Mouse (Mus musculus) liver, embryonic 13.5 days (tissue): ENCODE data around the gene Nppb. TPM values are rescaled to one million over a fixed set of nuclear protein-coding genes. Genes with fewer than 3 reads are reported as not detected.

Source experiments
- ATAC-seq: fragments of 200-750 bp; cut with Nextera tagmentation; 2 replicates; pipeline ENCODE4 v1.8.0; 2017; ENCODE audit warnings: low read depth, mild to moderate bottlenecking, moderate number of reproducible peaks, moderate library complexity
- DNase-seq: peaks from one replicate; pipeline ENCODE4 v3.0.0; 2022
- H3K27ac ChIP-seq: fragments of 300-500 bp; sonication (generic); 2 replicates; pipeline ENCODE4 v1.5.1; 2015; ENCODE audit warnings: moderate library complexity, mild to moderate bottlenecking, inconsistent platforms
- H3K27me3 ChIP-seq: fragments of 300-500 bp; sonication (generic); 2 replicates; pipeline ENCODE4 v1.6.1; 2015; ENCODE audit warnings: mild to moderate bottlenecking, inconsistent platforms
- H3K36me3 ChIP-seq: fragments of 300-500 bp; sonication (generic); 2 replicates; pipeline ENCODE4 v1.6.1; 2015; ENCODE audit warnings: mild to moderate bottlenecking, inconsistent platforms
- H3K4me1 ChIP-seq: fragments of 300-500 bp; sonication (generic); replicated peaks from 2 replicates; pipeline ENCODE4 v1.6.1; 2015; ENCODE audit warnings: inconsistent platforms
- H3K4me2 ChIP-seq: fragments of 300-500 bp; sonication (generic); 2 replicates; pipeline ENCODE4 v1.6.1; 2015; ENCODE audit warnings: inconsistent platforms, mild to moderate bottlenecking, moderate library complexity
- H3K4me3 ChIP-seq: fragments of 300-500 bp; sonication (generic); replicated peaks from 2 replicates; pipeline ENCODE4 v1.5.1; 2015; ENCODE audit warnings: mild to moderate bottlenecking, inconsistent platforms
- H3K9ac ChIP-seq: fragments of 300-500 bp; sonication (generic); 2 replicates; pipeline ENCODE4 v1.6.1; 2015; ENCODE audit warnings: mild to moderate bottlenecking, inconsistent platforms
- H3K9me3 ChIP-seq: fragments of 300-500 bp; sonication (generic); replicated peaks from 2 replicates; pipeline ENCODE4 v1.6.1; 2016; ENCODE audit warnings: inconsistent platforms
- WGBS: fragments of 180-500 bp; shearing (Covaris S2); methylation state at CpG from one replicate; pipeline ENCODE4 v1.1.7; 2015; ENCODE audit not compliant: insufficient replicate concordance; 5-methylcytosine and 5-hydroxymethylcytosine counted together
- polyA plus RNA-seq: library from polyadenylated mRNA; unstranded; fragments of >200 nt; fragmentation: Nextera tagmentation; extraction: Ambion mirVana; gene quantifications from 2 replicates; pipeline ENCODE4 v1.2.1, GENCODE M21; 2015

Gene Nppb
- polyA plus RNA-seq, 1 experiment from 2014 or later = not detected

DNA sequence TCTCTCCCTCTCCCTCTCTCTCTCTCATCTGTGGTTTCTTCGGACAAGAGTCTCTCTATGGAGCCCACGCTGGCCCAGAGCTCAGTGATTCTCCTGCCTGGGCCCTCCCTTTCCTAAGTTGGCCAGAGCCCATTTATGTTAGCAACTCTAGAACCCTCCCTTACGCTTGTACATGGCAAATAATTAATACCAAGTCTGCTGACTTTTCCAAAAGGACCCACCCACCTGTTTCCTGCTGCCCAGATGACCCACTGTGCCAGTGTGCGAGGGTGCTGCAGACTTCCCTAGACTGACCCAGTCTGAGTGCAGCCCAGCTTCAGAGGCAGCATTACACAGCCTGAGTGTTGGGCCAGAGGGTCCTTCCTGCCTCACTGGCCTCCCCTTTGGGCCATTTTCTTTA, 26.6 kb downstream of the Nppb start:
- no peak for ATAC-seq
- peaks cover 97% of the 10 kb centered on the region for H3K36me3 ChIP-seq

DNA sequence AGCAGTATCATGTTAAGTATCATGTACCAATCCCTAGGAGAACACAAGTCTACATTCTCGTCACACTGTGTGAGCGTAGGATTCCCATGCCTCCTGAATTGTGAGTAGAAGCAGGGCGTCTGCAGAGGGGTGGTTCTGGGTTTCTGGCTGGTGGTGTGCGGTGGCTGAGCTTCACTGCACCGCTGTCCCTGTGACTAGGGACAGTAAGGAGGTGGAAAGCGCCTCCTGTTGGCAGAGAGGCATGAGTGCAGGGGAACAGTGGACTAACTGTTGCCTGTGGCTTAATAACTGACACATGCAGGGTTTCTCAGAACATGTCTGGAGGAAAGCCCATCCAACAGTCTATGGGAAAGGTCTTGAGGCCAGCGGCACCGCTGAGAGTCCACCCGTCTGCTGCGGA, 29.8 kb downstream of the Nppb start:
- H3K36me3 ChIP-seq = peaks cover 93% of the 10 kb centered on the region
- no peak for DNase-seq

More for the DNA sequence above, 26.6 kb downstream of the Nppb start:
- Histone ChIP-seq H3K9me3 (no peaks in the 10 kb centered on the region), H3K9ac (no peak overlapping the region), H3K27ac (no peak overlapping the region), H3K27me3 (no peaks in the 10 kb centered on the region), H3K4me1 (no peaks in the 10 kb centered on the region), H3K4me2 (no peak overlapping the region), H3K4me3 (no peak overlapping the region)
- 81% methylated on average over 4 of the region's 4 CpGs for WGBS
- no peak for DNase-seq

DNA sequence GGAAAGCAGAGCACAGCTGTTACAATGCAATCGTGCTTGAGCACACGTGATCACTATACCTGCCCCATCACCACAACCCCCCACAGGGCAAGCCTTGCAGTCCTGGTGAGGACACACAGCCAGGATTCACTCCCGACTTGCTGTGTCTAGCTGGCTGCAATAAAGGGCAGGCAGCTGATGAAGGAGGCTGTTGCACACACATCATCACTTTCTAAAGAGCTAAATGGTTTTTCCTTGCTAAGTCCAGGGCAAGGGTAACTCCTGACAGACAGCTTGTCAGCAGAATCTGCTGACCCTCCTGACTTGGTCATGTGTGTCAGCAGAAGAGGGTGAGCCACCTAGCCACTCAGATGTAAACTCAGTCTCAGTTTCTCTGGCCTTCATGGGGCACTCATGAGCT, 31.4 kb downstream of the Nppb start:
- Histone ChIP-seq H3K36me3 (peaks cover 89% of the 10 kb centered on the region), H3K4me3 (no peak overlapping the region), H3K27ac (no peak overlapping the region), H3K9ac (no peak overlapping the region), H3K4me1 (no peaks in the 10 kb centered on the region), H3K9me3 (no peaks in the 10 kb centered on the region), H3K27me3 (no peaks in the 10 kb centered on the region), H3K4me2 (no peak overlapping the region)
- WGBS = 63% methylated on average over 3 of the region's 3 CpGs
- no peak for DNase-seq
- ATAC-seq = no peak

More for the DNA sequence above, 29.8 kb downstream of the Nppb start:
- ATAC-seq = no peak
- Histone ChIP-seq H3K4me2 (no peak overlapping the region), H3K4me1 (no peaks in the 10 kb centered on the region), H3K9ac (no peak overlapping the region), H3K27me3 (no peaks in the 10 kb centered on the region), H3K4me3 (no peak overlapping the region), H3K9me3 (no peaks in the 10 kb centered on the region), H3K27ac (no peak overlapping the region)
- WGBS = 75% methylated on average over 10 of the region's 10 CpGs

DNA sequence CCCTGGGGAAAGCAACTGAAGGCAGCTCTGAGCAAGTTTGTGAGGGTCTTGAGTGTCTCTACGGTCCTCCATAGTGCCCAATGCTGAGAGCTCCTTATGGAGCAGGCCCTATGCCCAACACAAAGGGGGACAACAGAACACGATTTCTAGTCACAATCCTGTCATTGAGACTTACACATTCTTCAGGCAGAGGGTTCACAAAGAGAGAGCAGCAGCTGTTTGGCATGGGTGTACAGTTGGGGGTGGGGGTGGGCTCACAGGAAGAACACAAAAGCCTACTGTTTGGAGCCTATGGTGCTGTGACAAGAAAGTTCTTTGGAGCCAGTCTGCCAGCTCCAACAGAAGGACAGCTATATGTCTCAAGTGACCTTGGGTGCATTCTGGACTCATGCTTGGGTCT, 32.8 kb downstream of the Nppb start:
- H3K27ac ChIP-seq = no peak overlapping the region
- WGBS = 62% methylated on average over 2 of the region's 2 CpGs
- H3K27me3 ChIP-seq = no peaks in the 10 kb centered on the region
- DNase-seq (no peak), ATAC-seq (no peak)
- no peak overlapping the region for H3K4me3 ChIP-seq
- H3K4me1 ChIP-seq = no peaks in the 10 kb centered on the region
- H3K36me3 ChIP-seq = peaks cover 89% of the 10 kb centered on the region
- no peak overlapping the region for H3K4me2 ChIP-seq
- no peaks in the 10 kb centered on the region for H3K9me3 ChIP-seq
- H3K9ac ChIP-seq = no peak overlapping the region

DNA sequence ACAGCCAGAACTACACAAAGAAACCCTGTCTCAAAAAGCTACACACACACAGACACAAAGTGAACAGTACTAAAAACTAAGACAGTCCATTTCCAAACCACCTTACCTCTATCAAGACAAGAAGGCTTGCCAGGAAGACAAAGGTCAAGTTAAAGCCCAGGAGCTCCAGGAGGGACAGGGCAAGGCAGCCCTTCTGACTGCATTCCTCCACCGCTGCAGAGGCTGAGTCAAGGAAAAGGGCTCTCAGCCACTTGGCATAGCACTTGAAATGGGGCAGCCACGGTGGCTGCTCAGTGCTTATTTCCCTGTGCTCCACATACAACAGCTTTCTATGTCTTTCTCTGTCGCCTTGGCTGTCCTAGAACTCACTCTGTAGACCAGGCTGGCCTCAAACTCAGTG, 38.4 kb downstream of the Nppb start:
- Histone ChIP-seq H3K9me3 (no peaks in the 10 kb centered on the region), H3K4me1 (no peaks in the 10 kb centered on the region), H3K27me3 (no peaks in the 10 kb centered on the region), H3K27ac (no peak overlapping the region), H3K36me3 (peaks cover 72% of the 10 kb centered on the region), H3K4me2 (no peak overlapping the region), H3K4me3 (no peak overlapping the region), H3K9ac (no peak overlapping the region)
- WGBS = 69% methylated on average over 3 of the region's 3 CpGs
- no peak for DNase-seq
- no peak for ATAC-seq

DNA sequence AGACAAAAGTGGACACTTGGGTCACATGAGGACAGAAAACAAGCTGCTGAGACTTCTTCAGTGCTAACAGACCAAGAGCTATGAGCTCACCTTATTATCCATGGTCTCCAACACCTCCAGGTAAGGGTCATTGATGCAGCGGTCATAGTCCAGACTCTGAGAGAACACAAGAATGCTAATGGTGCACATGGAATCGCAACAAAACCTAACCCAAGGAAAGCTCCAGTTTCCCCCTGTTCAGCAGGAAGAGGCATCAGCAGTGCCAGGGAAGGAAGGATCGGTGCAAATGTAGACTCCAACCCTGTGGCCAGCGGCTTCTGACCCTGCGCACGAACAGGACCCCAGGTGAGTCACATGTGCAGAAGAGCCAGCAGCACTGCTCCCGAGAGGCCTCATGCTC, 43.7 kb downstream of the Nppb start:
- WGBS = 88% methylated on average over 7 of the region's 7 CpGs
- no peaks in the 10 kb centered on the region for H3K27me3 ChIP-seq
- H3K4me3 ChIP-seq = no peak overlapping the region
- peaks cover 6% of the 10 kb centered on the region for H3K4me1 ChIP-seq
- no peaks in the 10 kb centered on the region for H3K9me3 ChIP-seq
- H3K36me3 ChIP-seq = peaks cover 31% of the 10 kb centered on the region
- no peak overlapping the region for H3K9ac ChIP-seq
- DNase-seq (no peak), ATAC-seq (no peak)
- H3K27ac ChIP-seq = no peak overlapping the region
- H3K4me2 ChIP-seq = no peak overlapping the region

DNA sequence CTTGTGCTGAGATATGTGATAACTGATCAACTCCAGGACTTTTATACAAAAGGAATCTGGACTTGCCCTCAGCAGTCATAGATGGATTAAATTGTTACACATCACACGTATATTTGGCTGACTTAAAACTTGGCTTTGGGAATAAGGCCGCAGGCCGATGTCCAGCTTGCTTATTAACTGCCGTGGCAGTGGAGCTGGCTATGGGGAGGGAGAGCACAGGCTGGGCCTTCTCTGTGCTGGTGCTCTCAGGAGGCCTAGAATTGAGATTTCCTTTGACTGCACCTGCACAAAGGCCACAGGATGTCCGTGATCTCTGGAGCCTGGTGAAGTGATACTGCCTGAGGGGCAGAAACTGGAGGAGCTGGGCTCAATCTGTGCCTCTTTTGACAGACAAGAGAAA, 44.9 kb downstream of the Nppb start:
- 87% methylated on average over 5 of the region's 5 CpGs for WGBS
- Histone ChIP-seq H3K4me2 (no peak overlapping the region), H3K27me3 (no peaks in the 10 kb centered on the region), H3K9ac (no peak overlapping the region), H3K4me3 (no peak overlapping the region), H3K9me3 (no peaks in the 10 kb centered on the region), H3K36me3 (peaks cover 30% of the 10 kb centered on the region), H3K4me1 (peaks cover 7% of the 10 kb centered on the region), H3K27ac (no peak overlapping the region)
- no peak for DNase-seq
- no peak for ATAC-seq

DNA sequence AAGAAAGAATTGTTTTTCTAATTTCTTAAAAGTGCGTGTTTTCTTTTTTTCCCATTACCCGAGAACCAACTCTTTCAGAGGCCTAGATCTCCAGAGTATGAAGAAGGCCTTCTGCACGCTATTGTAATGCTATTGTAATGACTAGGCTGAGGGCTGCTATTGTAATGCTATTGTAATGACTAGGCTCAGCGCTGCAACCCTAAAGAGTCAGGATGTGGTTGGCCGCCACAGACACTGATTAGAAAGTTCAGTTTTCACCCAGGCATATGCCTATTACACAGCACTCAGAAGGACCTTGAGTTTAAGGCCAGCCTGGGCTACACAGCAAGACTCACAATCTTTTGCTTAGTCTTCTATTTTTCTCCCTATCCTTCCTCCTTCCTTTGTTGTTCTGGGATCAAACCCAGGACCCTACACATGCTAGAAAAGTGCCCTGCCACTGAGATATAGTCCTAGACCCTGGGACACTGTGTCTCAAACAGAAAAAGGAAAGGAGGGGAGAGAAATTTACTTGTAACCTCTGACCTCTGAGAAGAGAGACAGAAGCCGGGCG, 48.3 kb downstream of the Nppb start:
- DNase-seq (no peak), ATAC-seq (no peak)
- Histone ChIP-seq H3K4me1 (peaks cover 19% of the 10 kb centered on the region), H3K27me3 (no peaks in the 10 kb centered on the region), H3K27ac (no peak overlapping the region), H3K4me2 (no peak overlapping the region), H3K36me3 (peaks cover 10% of the 10 kb centered on the region), H3K4me3 (no peak overlapping the region), H3K9me3 (no peaks in the 10 kb centered on the region), H3K9ac (no peak overlapping the region)
- WGBS = 55% methylated on average over 7 of the region's 7 CpGs

DNA sequence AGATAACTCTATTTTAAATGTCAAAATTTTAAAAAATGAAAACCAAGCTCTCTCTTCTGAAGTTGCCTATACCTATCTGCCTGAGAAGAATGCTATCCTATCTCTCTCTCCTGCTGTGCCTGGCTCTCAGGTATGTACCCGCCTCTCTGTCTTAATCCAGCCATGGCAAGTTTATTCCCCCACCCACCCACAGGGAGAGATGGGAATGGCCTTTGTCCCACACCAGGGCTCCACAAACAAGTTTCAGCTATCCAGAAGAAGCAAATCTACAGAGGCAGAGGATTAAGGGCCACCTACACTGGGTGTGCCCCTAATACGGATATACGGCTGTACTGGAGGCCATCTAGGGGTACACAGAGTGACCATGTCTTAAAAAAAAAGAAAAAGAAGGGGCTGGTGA, 49.9 kb downstream of the Nppb start:
- H3K27ac ChIP-seq = no peak overlapping the region
- no peak overlapping the region for H3K9ac ChIP-seq
- peaks cover 33% of the 10 kb centered on the region for H3K4me1 ChIP-seq
- no peak overlapping the region for H3K4me2 ChIP-seq
- WGBS = 78% methylated on average over 3 of the region's 3 CpGs
- DNase-seq (no peak), ATAC-seq (no peak)
- H3K4me3 ChIP-seq = no peak overlapping the region
- H3K36me3 ChIP-seq = peaks cover 3% of the 10 kb centered on the region; the same call in 1 of the 2 replicates
- no peaks in the 10 kb centered on the region for H3K27me3 ChIP-seq
- no peaks in the 10 kb centered on the region for H3K9me3 ChIP-seq

Other genes starting within 250 kb of the Nppb start
- 6.4 and 8.4 TPM in 2 replicates for gene Zfp984, start 176.0 kb upstream of the Nppb start, polyA plus RNA-seq
- 1.3 and 1.5 TPM in 2 replicates for gene Zfp933, start 137.4 kb upstream of the Nppb start, polyA plus RNA-seq
- 25.7 and 29.1 TPM in 2 replicates for gene Miip, start 117.0 kb upstream of the Nppb start, polyA plus RNA-seq
- gene Fv1, start 116.8 kb upstream of the Nppb start, polyA plus RNA-seq = 2.5 and 3.5 TPM in 2 replicates
- 17.7 and 21.0 TPM in 2 replicates for gene Mfn2, start 81.1 kb upstream of the Nppb start, polyA plus RNA-seq
- 24.9 and 28.3 TPM in 2 replicates for gene Plod1, start 49.0 kb upstream of the Nppb start, polyA plus RNA-seq
- 6.8 and 7.1 TPM in 2 replicates for gene 2510039O18Rik, start 44.9 kb upstream of the Nppb start, polyA plus RNA-seq
- gene Nppa, start 14.9 kb downstream of the Nppb start, polyA plus RNA-seq = 0.48 and 5.6 TPM in 2 replicates
- gene Clcn6, start 53.0 kb downstream of the Nppb start, polyA plus RNA-seq = 1.5 and 1.7 TPM in 2 replicates
- 8.9 and 10.7 TPM in 2 replicates for gene Mthfr, start 53.3 kb downstream of the Nppb start, polyA plus RNA-seq
- gene Agtrap, start 102.2 kb downstream of the Nppb start, polyA plus RNA-seq = 11.2 and 11.7 TPM in 2 replicates
- 19.4 and 21.0 TPM in 2 replicates for gene Mad2l2, start 144.6 kb downstream of the Nppb start, polyA plus RNA-seq
- gene Draxin, start 144.9 kb downstream of the Nppb start, polyA plus RNA-seq = 0.09 and 0.13 TPM in 2 replicates
- gene Fbxo6, start 166.4 kb downstream of the Nppb start, polyA plus RNA-seq = 16.5 and 16.9 TPM in 2 replicates
- 0.93 and 1.0 TPM in 2 replicates for gene Fbxo44, start 174.7 kb downstream of the Nppb start, polyA plus RNA-seq
- 0.22 and 0.36 TPM in 2 replicates for gene Fbxo2, start 174.8 kb downstream of the Nppb start, polyA plus RNA-seq